8 mouse cellular contexts compared by ENCODE assay signal in the genomic region with DNA sequence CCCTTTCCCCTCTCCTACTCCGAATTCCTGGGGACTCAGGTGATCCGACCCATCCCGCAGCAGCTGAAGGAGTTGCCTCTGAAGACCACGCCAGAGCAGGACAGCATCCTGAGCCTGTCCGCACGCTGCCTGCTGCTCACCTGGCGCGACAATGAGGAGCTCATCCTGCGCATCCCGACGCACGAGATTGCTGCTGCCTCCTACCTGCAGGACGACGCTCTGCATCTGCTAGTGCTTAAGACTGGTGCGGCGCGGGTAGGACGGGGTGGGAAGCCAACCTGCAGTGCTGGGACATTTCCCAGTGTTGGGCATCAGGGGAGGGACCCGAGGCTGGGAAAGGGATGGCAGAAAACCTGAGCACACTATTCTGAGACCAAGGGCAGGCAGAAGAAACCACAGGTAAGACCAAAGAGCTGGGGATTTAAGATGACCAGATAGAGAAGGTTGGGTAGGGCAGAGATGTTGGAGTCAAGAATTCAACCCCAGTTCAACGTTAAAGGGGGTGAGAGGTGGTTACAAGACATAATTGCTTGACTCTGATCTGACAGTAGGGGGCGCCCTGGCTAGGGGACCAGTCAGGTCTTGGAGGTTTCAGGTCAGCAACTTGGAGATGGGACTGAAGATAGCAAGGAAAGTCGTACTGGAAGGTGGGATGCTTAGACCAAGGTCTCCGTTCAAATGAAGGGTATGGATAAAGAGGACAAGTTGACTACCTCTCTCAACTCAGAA. TPM values are rescaled to one million over a fixed set of nuclear protein-coding genes. Genes with fewer than 3 reads are reported as not detected.
DNase-seq lines count a peak whose midpoint lies in the region; ATAC-seq lines count a peak whose summit lies in the region.
"Had no signal": no experiment of that assay in that cellular context is flagged by ENCODE, and none has a peak within 500 bp of the region (broad histone marks: within the 10 kb centered on the region; RNA-seq: fewer than 3 reads in every experiment).

No protein-coding gene starts in this region.

- WGBS in hindbrain, embryonic 12.5 days: 8% methylated on average over 23 of the region's 23 CpGs
- WGBS in midbrain, embryonic 12.5 days: 8% methylated on average over 23 of the region's 23 CpGs

- H3K4me1 ChIP-seq in hindbrain, embryonic 12.5 days: peaks cover 8% of the 10 kb centered on the region
- peaks cover 9% of the 10 kb centered on the region for H3K4me1 ChIP-seq in midbrain, embryonic 12.5 days

- peak; percentile 34 for DNase-seq in right cerebral cortex, postnatal 4 days
- DNase-seq in right cerebral cortex, adult 2 months (ENCODE audit: low spot score in 2 of 2): no peak
- DNase-seq in cerebellum, adult 11-12 months: peak; percentile 53
- no peak for DNase-seq in left cerebral cortex, postnatal 14 days (ENCODE audit: low spot score in 2 of 2)

- no peak overlapping the region for H3K4me3 ChIP-seq in hindbrain, embryonic 12.5 days
- no peak overlapping the region for H3K4me3 ChIP-seq in midbrain, embryonic 12.5 days

- H3K27me3 ChIP-seq in hindbrain, embryonic 12.5 days: peaks cover 80% of the 10 kb centered on the region
- H3K27me3 ChIP-seq in midbrain, embryonic 12.5 days: peaks cover 67% of the 10 kb centered on the region

- H3K36me3 ChIP-seq in hindbrain, embryonic 12.5 days: no peaks in the 10 kb centered on the region
- H3K36me3 ChIP-seq in midbrain, embryonic 12.5 days: no peaks in the 10 kb centered on the region
- H3K36me3 ChIP-seq: lung, embryonic 15.5 days had no signal

- H3K9me3 ChIP-seq in hindbrain, embryonic 12.5 days (replicated peaks): no peaks in the 10 kb centered on the region
- H3K9me3 ChIP-seq in midbrain, embryonic 12.5 days: no peaks in the 10 kb centered on the region
- H3K9me3 ChIP-seq: lung, embryonic 15.5 days had no signal

- ATAC-seq in hindbrain, embryonic 12.5 days (ENCODE audit: low FRiP score): 0 out of 2 replicates have a peak, but pooled peaks have one; percentile 10
- no peak for ATAC-seq in midbrain, embryonic 12.5 days (ENCODE audit: low FRiP score, low read depth)
- no peak for ATAC-seq in erythroblast, adult 5-6 weeks (replicated peaks; ENCODE audit: low FRiP score, poor library complexity, severe bottlenecking)

- peak overlapping the region; percentile 60; the same call in 1 of the 2 replicates for H3K4me2 ChIP-seq in hindbrain, embryonic 12.5 days (replicated peaks)
- H3K4me2 ChIP-seq in midbrain, embryonic 12.5 days (replicated peaks): 0 out of 2 replicates have a peak overlapping the region, but pooled peaks have one; percentile 58

- H3K9ac ChIP-seq in hindbrain, embryonic 12.5 days: no peak overlapping the region
- H3K9ac ChIP-seq in midbrain, embryonic 12.5 days (replicated peaks): no peak overlapping the region

- intact Hi-C loops in left cerebral cortex, postnatal 14 days (cut with DNase I): no loop called here

- H3K27ac ChIP-seq in hindbrain, embryonic 12.5 days: no peak overlapping the region
- H3K27ac ChIP-seq in midbrain, embryonic 12.5 days (replicated peaks): no peak overlapping the region
- H3K27ac ChIP-seq: lung, embryonic 15.5 days had no signal

RNA-seq across cellular contexts. Expression of a gene that starts 5.2 kb away (rescaled TPM):
- polyA plus RNA-seq in hindbrain, embryonic 12.5 days (2016; fragmentation: Nextera tagmentation; extraction: Ambion mirVana): 2.8 and 3.3 TPM in 2 replicates
- 2.6 and 2.7 TPM in 2 replicates for polyA plus RNA-seq in midbrain, embryonic 12.5 days (2016; fragmentation: Nextera tagmentation; extraction: Ambion mirVana)
- not detected in 2 replicates for total RNA-seq in erythroblast, adult 5-6 weeks (2015; ENCODE audit: low replicate concordance)
- total RNA-seq in erythroblast, adult 5-6 weeks (2017; ENCODE audit: low replicate concordance): 0.28 TPM in 1 of 2 replicates, not detected in the other
- total RNA-seq in left cerebral cortex, postnatal 14 days (2021): 1 to 10 TPM; 6.8 to 6.9 TPM

RNA-seq across cellular contexts. Expression of a gene that starts 37.3 kb away (rescaled TPM):
- 2.9 and 3.5 TPM in 2 replicates for polyA plus RNA-seq in hindbrain, embryonic 12.5 days (2016; fragmentation: Nextera tagmentation; extraction: Ambion mirVana)
- 1.8 and 2.4 TPM in 2 replicates for polyA plus RNA-seq in midbrain, embryonic 12.5 days (2016; fragmentation: Nextera tagmentation; extraction: Ambion mirVana)
- total RNA-seq in erythroblast, adult 5-6 weeks (2015; ENCODE audit: low replicate concordance): 19.2 and 46.6 TPM in 2 replicates
- 28.7 and 45.7 TPM in 2 replicates for total RNA-seq in erythroblast, adult 5-6 weeks (2017; ENCODE audit: low replicate concordance)
- 1 to 10 TPM; 1.7 to 2.9 TPM for total RNA-seq in left cerebral cortex, postnatal 14 days (2021)

RNA-seq across cellular contexts. Expression of a gene that starts 39.3 kb away (rescaled TPM):
- polyA plus RNA-seq in hindbrain, embryonic 12.5 days (2016; fragmentation: Nextera tagmentation; extraction: Ambion mirVana): 1.7 and 2.0 TPM in 2 replicates
- 0.97 and 1.5 TPM in 2 replicates for polyA plus RNA-seq in midbrain, embryonic 12.5 days (2016; fragmentation: Nextera tagmentation; extraction: Ambion mirVana)
- not detected in 2 replicates for total RNA-seq in erythroblast, adult 5-6 weeks (2015; ENCODE audit: low replicate concordance)
- total RNA-seq in erythroblast, adult 5-6 weeks (2017; ENCODE audit: low replicate concordance): not detected in 2 replicates
- 1 to 10 TPM; 7.4 to 8.5 TPM for total RNA-seq in left cerebral cortex, postnatal 14 days (2021)
- polyA plus RNA-seq: lung, embryonic 15.5 days had no signal

RNA-seq across cellular contexts. Expression of a gene that starts 55.7 kb away (rescaled TPM):
- polyA plus RNA-seq in hindbrain, embryonic 12.5 days (2016; fragmentation: Nextera tagmentation; extraction: Ambion mirVana): 127 and 131 TPM in 2 replicates
- polyA plus RNA-seq in midbrain, embryonic 12.5 days (2016; fragmentation: Nextera tagmentation; extraction: Ambion mirVana): 128 and 129 TPM in 2 replicates
- total RNA-seq in erythroblast, adult 5-6 weeks (2015; ENCODE audit: low replicate concordance): 5.4 and 6.5 TPM in 2 replicates
- 2.6 and 9.6 TPM in 2 replicates for total RNA-seq in erythroblast, adult 5-6 weeks (2017; ENCODE audit: low replicate concordance)
- total RNA-seq in left cerebral cortex, postnatal 14 days (2021): 10 to 100 TPM; 52.5 to 53.3 TPM

Comparison
In these comparisons a context has a peak if more than half of its experiments do, and no peak if none do; other contexts are left out.
1. DNase-seq: peak in right cerebral cortex, postnatal 4 days (single experiment) and cerebellum, adult 11-12 months (single experiment); none in right cerebral cortex, adult 2 months (0 of 2) and left cerebral cortex, postnatal 14 days (0 of 2).
2. RNA of a gene that starts 5.2 kb away (total RNA-seq): 6.8 to 6.9 TPM in left cerebral cortex, postnatal 14 days; 0.28 TPM in erythroblast, adult 5-6 weeks; every median in the first group is over 4 times any median in the second.
3. RNA of a gene that starts 37.3 kb away (total RNA-seq): 19.2 to 46.6 TPM in erythroblast, adult 5-6 weeks; 1.7 to 2.9 TPM in left cerebral cortex, postnatal 14 days; every median in the first group is over 4 times any median in the second.
4. RNA of a gene that starts 39.3 kb away (total RNA-seq): 7.4 to 8.5 TPM in left cerebral cortex, postnatal 14 days; not detected in erythroblast, adult 5-6 weeks; every median in the first group is over 4 times any median in the second.